Mouse (Mus musculus): ENCODE results near the gene Snupn. TPM values are rescaled to one million over a fixed set of nuclear protein-coding genes. Genes with fewer than 3 reads are reported as not detected.
A peak's percentile ranks its signal among the peaks of the same experiment; 100 is the strongest.

Gene Snupn
- polyA plus RNA-seq, 1 experiment from 2014 or later, result 20.0 TPM

DNA sequence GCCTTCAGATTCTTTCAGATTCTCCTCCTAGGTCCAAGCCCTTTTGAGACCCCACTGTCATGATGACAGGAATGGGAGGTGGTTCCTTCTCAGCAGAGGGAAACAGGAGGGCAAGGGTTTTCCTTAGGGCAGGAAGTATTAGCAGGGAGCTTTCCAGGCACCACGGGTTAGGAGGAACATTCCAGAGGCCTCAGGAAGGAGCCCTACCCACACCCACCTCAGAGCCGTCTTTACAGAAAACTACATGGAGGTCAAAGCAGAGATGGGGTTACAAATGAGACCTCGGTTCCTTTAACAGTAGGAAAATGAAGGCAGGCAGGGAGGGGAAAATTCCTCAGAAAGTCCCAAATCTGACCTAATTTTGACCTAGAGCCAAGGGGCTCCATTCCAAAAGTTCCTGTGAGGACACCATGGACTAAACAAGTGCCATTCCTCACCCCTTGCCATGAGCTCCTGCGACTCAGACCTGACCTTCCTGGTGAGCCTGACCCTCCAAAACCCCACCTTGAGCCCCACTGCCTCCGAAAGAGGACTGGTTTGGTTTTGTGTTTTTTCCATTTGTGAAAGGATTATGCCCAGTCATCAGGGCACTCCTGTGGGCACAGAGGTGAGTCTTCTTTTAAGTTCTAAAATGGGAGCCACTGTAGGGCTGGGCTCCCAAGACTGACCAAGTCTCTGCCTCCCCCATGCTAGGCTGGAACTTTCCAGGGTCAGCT lies 34.8 kb upstream of the Snupn start:
- Histone ChIP-seq H3K9ac (ENCODE audit: low read length) (no peak overlapping the region), H3K27ac (ENCODE audit: low read length) (no peak overlapping the region), H3K9me3 (replicated peaks; ENCODE audit: control insufficient read depth, low read length) (no peaks in the 10 kb centered on the region), H3K4me3 (replicated peaks; ENCODE audit: low read length) (no peak overlapping the region), H3K27me3 (ENCODE audit: control insufficient read depth, insufficient read depth, low read length) (no peaks in the 10 kb centered on the region), H3K36me3 (ENCODE audit: control insufficient read depth, insufficient read depth, low read length) (peaks cover 26% of the 10 kb centered on the region), H3K4me2 (ENCODE audit: low read depth, low read length) (no peak overlapping the region), H3K4me1 (ENCODE audit: control insufficient read depth, insufficient read depth, low read length) (peaks cover 3% of the 10 kb centered on the region; the same call in 1 of the 2 replicates)
- ATAC-seq (ENCODE audit: insufficient read depth, low FRiP score), result no peak
- WGBS, result 66% methylated on average over 5 of the region's 5 CpGs

GRCm38 (mm10) chr9:56917131-56917530 lies 33.5 kb upstream of the Snupn start:
- no peak overlapping the region for H3K27ac ChIP-seq (ENCODE audit: low read length)

DNA sequence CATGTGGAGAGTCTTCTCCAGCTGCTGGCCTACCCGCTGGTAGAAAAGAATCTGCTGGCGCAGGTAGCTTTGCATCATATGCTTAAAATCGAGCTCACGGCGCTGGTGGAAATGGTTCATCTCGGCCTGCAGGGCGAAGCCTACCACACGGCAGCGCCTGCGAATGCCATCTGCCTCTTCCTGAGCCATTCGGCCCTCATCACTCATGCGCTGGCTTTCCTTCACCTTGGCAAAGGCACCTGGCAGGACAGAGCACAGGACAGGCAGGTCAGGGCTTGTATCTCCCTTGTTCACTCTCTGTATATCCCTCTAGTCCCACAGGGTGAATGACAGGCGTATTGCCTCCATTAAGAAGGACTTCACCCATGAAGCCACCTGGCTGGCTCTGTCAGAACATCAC lies 32.2 kb upstream of the Snupn start:
- ATAC-seq (ENCODE audit: insufficient read depth, low FRiP score), result no peak
- Histone ChIP-seq H3K27ac (ENCODE audit: low read length) (no peak overlapping the region), H3K27me3 (ENCODE audit: control insufficient read depth, insufficient read depth, low read length) (no peaks in the 10 kb centered on the region), H3K4me1 (ENCODE audit: control insufficient read depth, insufficient read depth, low read length) (peaks cover 9% of the 10 kb centered on the region; the same call in 1 of the 2 replicates), H3K36me3 (ENCODE audit: control insufficient read depth, insufficient read depth, low read length) (peaks cover 37% of the 10 kb centered on the region), H3K9ac (ENCODE audit: low read length) (no peak overlapping the region), H3K4me3 (replicated peaks; ENCODE audit: low read length) (no peak overlapping the region), H3K4me2 (ENCODE audit: low read depth, low read length) (no peak overlapping the region), H3K9me3 (replicated peaks; ENCODE audit: control insufficient read depth, low read length) (no peaks in the 10 kb centered on the region; the same call in 1 of the 2 replicates)
- WGBS, result 91% methylated on average over 13 of the region's 13 CpGs

More at GRCm38 (mm10) chr9:56917131-56917530, 33.5 kb upstream of the Snupn start:
- Histone ChIP-seq H3K36me3 (ENCODE audit: control insufficient read depth, insufficient read depth, low read length) (peaks cover 34% of the 10 kb centered on the region), H3K9me3 (replicated peaks; ENCODE audit: control insufficient read depth, low read length) (no peaks in the 10 kb centered on the region; the same call in 1 of the 2 replicates), H3K9ac (ENCODE audit: low read length) (no peak overlapping the region), H3K4me2 (ENCODE audit: low read depth, low read length) (no peak overlapping the region), H3K4me1 (ENCODE audit: control insufficient read depth, insufficient read depth, low read length) (peaks cover 3% of the 10 kb centered on the region; the same call in 1 of the 2 replicates), H3K27me3 (ENCODE audit: control insufficient read depth, insufficient read depth, low read length) (no peaks in the 10 kb centered on the region), H3K4me3 (replicated peaks; ENCODE audit: low read length) (no peak overlapping the region)
- WGBS, result 79% methylated on average over 2 of the region's 2 CpGs
- ATAC-seq (ENCODE audit: insufficient read depth, low FRiP score), result no peak

- Histone ChIP-seq H3K27me3 (ENCODE audit: control insufficient read depth, insufficient read depth, low read length) (no peaks in the 10 kb centered on the region), H3K9ac (ENCODE audit: low read length) (no peak overlapping the region), H3K4me1 (ENCODE audit: control insufficient read depth, insufficient read depth, low read length) (peaks cover 44% of the 10 kb centered on the region), H3K36me3 (ENCODE audit: control insufficient read depth, insufficient read depth, low read length) (peaks cover 21% of the 10 kb centered on the region), H3K4me3 (replicated peaks; ENCODE audit: low read length) (0 out of 2 replicates have a peak overlapping the region, but pooled peaks have one; percentile 44), H3K9me3 (replicated peaks; ENCODE audit: control insufficient read depth, low read length) (no peaks in the 10 kb centered on the region; the same call in 1 of the 2 replicates), H3K4me2 (ENCODE audit: low read depth, low read length) (peak overlapping the region; percentile 89), H3K27ac (ENCODE audit: low read length) (no peak overlapping the region)
- WGBS, result 91% methylated on average over 4 of the region's 4 CpGs
- no peak for ATAC-seq (ENCODE audit: insufficient read depth, low FRiP score)
Measured at GRCm38 (mm10) chr9:56922746-56923145, 27.9 kb upstream of the Snupn start.

- H3K9me3 ChIP-seq (replicated peaks; ENCODE audit: control insufficient read depth, low read length), result no peaks in the 10 kb centered on the region; the same call in 1 of the 2 replicates
- H3K9ac ChIP-seq (ENCODE audit: low read length), result peak overlapping the region; percentile 62
- H3K27ac ChIP-seq (ENCODE audit: low read length), result peak overlapping the region; percentile 85
- H3K4me3 ChIP-seq (replicated peaks; ENCODE audit: low read length), result peak overlapping the region; percentile 44
- H3K4me2 ChIP-seq (ENCODE audit: low read depth, low read length), result peak overlapping the region; percentile 89
- no peaks in the 10 kb centered on the region for H3K27me3 ChIP-seq (ENCODE audit: control insufficient read depth, insufficient read depth, low read length)
- peak; percentile 23; the same call in 1 of the 2 replicates for ATAC-seq (ENCODE audit: insufficient read depth, low FRiP score)
- peaks cover 40% of the 10 kb centered on the region for H3K4me1 ChIP-seq (ENCODE audit: control insufficient read depth, insufficient read depth, low read length)
- H3K36me3 ChIP-seq (ENCODE audit: control insufficient read depth, insufficient read depth, low read length), result peaks cover 13% of the 10 kb centered on the region
- 37% methylated on average over 8 of the region's 8 CpGs for WGBS
Measured at GRCm38 (mm10) chr9:56923841-56924650, 26.6 kb upstream of the Snupn start.

GRCm38 (mm10) chr9:56924651-56925027 lies 26.0 kb upstream of the Snupn start:
- H3K9me3 ChIP-seq (replicated peaks; ENCODE audit: control insufficient read depth, low read length), result no peaks in the 10 kb centered on the region; the same call in 1 of the 2 replicates
- ATAC-seq (ENCODE audit: insufficient read depth, low FRiP score), result peak; percentile 48
- H3K4me1 ChIP-seq (ENCODE audit: control insufficient read depth, insufficient read depth, low read length), result peaks cover 40% of the 10 kb centered on the region
- H3K27ac ChIP-seq (ENCODE audit: low read length), result peak overlapping the region; percentile 85
- H3K4me2 ChIP-seq (ENCODE audit: low read depth, low read length), result peak overlapping the region; percentile 89
- H3K9ac ChIP-seq (ENCODE audit: low read length), result peak overlapping the region; percentile 62
- H3K36me3 ChIP-seq (ENCODE audit: control insufficient read depth, insufficient read depth, low read length), result peaks cover 13% of the 10 kb centered on the region
- H3K27me3 ChIP-seq (ENCODE audit: control insufficient read depth, insufficient read depth, low read length), result no peaks in the 10 kb centered on the region
- peak overlapping the region; percentile 44 for H3K4me3 ChIP-seq (replicated peaks; ENCODE audit: low read length)
- WGBS, result 10% methylated on average over 7 of the region's 7 CpGs

DNA sequence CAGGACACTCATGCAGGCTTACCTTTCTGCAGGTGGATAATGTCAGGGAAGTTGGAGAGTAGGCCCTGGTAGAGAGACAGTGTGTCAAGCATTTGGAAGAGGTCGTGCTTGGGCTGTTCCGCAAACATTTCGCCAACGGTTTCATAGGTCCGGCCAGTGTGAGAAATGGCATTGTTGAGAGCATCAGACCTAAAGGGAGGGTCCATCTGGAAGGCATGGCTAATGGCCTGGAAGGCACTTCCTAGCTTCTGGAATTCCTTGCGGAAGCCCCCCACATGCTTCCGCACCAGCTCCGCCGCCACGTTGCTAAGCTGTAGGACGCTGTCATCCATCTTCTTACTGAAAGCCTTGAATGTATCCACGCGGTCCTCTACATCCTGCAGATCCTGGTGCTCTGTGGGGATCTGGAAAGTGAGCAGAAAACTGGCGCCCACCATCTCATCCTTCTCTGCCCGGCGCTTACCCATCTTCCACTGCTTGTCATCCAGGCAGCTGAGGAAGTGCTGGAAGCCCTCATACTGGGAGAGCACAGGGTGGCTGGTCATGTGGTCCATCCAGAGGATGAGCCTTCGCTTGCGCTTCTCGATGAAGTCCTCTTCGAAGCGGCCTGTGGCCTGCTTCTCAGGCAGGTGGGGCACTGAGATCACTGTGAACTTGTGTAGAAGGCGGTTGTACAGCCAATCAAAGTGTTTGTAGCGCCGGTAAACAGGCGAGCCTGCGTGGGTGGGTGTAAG lies 25.2 kb upstream of the Snupn start:
- 66% methylated on average over 26 of the region's 26 CpGs for WGBS
- no peak for ATAC-seq (ENCODE audit: insufficient read depth, low FRiP score)
- Histone ChIP-seq H3K9ac (ENCODE audit: low read length) (peak overlapping the region; percentile 62), H3K36me3 (ENCODE audit: control insufficient read depth, insufficient read depth, low read length) (peaks cover 11% of the 10 kb centered on the region), H3K27ac (ENCODE audit: low read length) (peak overlapping the region; percentile 85), H3K4me2 (ENCODE audit: low read depth, low read length) (peak overlapping the region; percentile 89), H3K4me1 (ENCODE audit: control insufficient read depth, insufficient read depth, low read length) (peaks cover 40% of the 10 kb centered on the region), H3K9me3 (replicated peaks; ENCODE audit: control insufficient read depth, low read length) (no peaks in the 10 kb centered on the region; the same call in 1 of the 2 replicates), H3K4me3 (replicated peaks; ENCODE audit: low read length) (peak overlapping the region; percentile 44), H3K27me3 (ENCODE audit: control insufficient read depth, insufficient read depth, low read length) (no peaks in the 10 kb centered on the region)

DNA sequence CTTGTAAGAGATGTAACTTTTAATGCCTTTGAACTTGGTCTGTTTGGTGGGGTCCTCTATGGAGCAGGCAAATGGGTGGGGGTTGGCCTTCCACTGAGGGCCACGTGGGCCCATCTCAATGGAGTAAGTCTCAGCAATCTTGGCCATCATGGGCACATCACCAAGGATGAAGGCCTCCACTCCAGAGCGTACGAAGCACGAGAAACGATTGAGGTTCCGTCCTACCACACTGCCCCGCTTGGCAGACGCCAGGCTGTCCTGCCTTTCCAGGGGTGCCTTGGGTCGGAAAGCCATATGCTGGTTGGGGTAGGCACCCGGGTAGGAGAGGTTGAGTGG lies 24.7 kb upstream of the Snupn start:
- H3K36me3 ChIP-seq (ENCODE audit: control insufficient read depth, insufficient read depth, low read length), result peaks cover 11% of the 10 kb centered on the region
- H3K4me2 ChIP-seq (ENCODE audit: low read depth, low read length), result peak overlapping the region; percentile 89
- H3K9me3 ChIP-seq (replicated peaks; ENCODE audit: control insufficient read depth, low read length), result no peaks in the 10 kb centered on the region; the same call in 1 of the 2 replicates
- H3K9ac ChIP-seq (ENCODE audit: low read length), result no peak overlapping the region
- ATAC-seq (ENCODE audit: insufficient read depth, low FRiP score), result no peak
- no peak overlapping the region for H3K27ac ChIP-seq (ENCODE audit: low read length)
- H3K27me3 ChIP-seq (ENCODE audit: control insufficient read depth, insufficient read depth, low read length), result no peaks in the 10 kb centered on the region
- peaks cover 40% of the 10 kb centered on the region for H3K4me1 ChIP-seq (ENCODE audit: control insufficient read depth, insufficient read depth, low read length)
- WGBS, result 94% methylated on average over 10 of the region's 10 CpGs
- peak overlapping the region; percentile 44 for H3K4me3 ChIP-seq (replicated peaks; ENCODE audit: low read length)
